Mouse (Mus musculus): ENCODE data around the gene Sh3bp5l. TPM values are rescaled to one million over a fixed set of nuclear protein-coding genes. Genes with fewer than 3 reads are reported as not detected.

Sh3bp5l gene
- polyA plus RNA-seq, 1 experiment, result 19.2 TPM

DNA sequence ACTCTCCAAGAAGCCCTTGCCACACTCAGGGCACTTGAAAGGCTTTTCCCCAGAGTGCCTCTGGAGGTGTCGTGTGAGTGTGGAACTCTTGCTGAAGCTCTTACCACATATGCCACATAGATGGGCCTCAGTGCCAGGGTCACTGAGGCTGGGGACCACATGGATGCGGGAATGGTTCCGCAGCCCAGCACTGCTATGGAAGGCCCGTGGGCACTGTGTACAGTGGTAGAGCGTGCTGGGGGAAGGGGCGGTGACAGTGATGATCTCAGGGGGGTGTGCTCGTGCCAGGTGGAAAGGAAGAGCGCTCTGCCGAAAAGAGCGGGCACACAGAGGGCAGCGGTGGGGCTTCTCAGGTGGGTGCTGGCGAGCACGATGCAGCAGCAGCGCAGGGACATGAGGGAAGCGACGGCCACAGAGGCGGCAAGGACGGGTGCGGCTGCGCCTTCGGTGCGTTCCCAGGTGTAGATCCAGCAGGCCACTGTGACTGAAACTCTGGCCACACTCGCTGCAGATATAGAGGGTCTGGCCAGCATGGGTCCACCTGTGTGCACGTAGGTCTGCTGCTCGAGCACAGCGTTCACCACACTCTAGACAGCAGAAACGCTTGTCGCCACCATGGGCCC lies 13.6 kb upstream of the Sh3bp5l start:
- Histone ChIP-seq H3K27ac (ENCODE audit: insufficient read depth, low read depth, low read length) (no peak overlapping the region), H3K4me3 (ENCODE audit: insufficient read depth, low read length) (no peak overlapping the region), H3K4me1 (ENCODE audit: control insufficient read depth, insufficient read depth, low read length) (peaks cover 8% of the 10 kb centered on the region)
- no peak for TF ChIP-seq POLR2A (IDR thresholded peaks at IDR 0.05; ENCODE audit: borderline replicate concordance, low read depth, low read length)
- no peak for TF ChIP-seq CTCF (IDR thresholded peaks at IDR 0.05; ENCODE audit: low read depth, low read length)

DNA sequence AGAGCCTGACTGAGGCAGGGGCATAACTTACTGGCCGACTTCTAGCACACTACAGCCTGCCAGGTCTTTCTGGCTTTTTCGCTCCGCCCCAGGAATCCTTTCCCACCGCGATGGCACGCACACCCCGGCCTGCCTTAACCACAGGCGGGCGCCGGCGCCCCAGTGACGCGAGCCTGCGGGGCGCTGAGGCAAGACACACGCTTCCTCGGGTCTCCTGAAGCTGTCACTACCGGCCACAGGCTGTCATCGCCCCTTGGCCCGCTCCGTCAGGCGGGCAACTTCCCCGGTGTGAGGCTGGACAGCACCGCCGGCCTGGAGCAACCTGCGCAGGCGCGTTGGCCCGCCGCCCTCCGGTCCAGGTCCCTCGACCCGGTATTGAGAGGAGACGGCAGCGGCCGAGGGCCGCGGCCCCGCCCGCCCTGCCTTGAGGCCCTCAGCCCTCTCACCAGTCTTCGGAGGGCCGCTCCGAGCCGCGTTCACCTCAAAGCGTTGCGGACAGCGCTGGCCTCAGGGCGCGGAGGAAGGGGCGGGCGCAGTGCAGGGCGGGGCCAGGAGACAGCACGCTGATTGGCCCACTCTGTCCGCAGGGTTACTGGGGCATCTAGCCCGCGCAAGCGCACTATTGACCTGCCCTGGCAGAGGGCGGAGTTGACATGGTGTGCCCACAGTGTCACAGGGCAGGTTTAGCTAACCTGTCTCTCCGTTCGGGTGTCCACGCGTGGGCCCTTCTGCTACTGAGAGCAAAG lies 7.5 kb upstream of the Sh3bp5l start:
- Histone ChIP-seq H3K27ac (ENCODE audit: insufficient read depth, low read depth, low read length) (peak overlapping the region; percentile 74), H3K4me1 (ENCODE audit: control insufficient read depth, insufficient read depth, low read length) (peaks cover 19% of the 10 kb centered on the region), H3K4me3 (ENCODE audit: insufficient read depth, low read length) (peak overlapping the region; percentile 74)
- TF ChIP-seq POLR2A (IDR thresholded peaks at IDR 0.05; ENCODE audit: borderline replicate concordance, low read depth, low read length) (no peak), CTCF (IDR thresholded peaks at IDR 0.05; ENCODE audit: low read depth, low read length) (no peak)

DNA sequence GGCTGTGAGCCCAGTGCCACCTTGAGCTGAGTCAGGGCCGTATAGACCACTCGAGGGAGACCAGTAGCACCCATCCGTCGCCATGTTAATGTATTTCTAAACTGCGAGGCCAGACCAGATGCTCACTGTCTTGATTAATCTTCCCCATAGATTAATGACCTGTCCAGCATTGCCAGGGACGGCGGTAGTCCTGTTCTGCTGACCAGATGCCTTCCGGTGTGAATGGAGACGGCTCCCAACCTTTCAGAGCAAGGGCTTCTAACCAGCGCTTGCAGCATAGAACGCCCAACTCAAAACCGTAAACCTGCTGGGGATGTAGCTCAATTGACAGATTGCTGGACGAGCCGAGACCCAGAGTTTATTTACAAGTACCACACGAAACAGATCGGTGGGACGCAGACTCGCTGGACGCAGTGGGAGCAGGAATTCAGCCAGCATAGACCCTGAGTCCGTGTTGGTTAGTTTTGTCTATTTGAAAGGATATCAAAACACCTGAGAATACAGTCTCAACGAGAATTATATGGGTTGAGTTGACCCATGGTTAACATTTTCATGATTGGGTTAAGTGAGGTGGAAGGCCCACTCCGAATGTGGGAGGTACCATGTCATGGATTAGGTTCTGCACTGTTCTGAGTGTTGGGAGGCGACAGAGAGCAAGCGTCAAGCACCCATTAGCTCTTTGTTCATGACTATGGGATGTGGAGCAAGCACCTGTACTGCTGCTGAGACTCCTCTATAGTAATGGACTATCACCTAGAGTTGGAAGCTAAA lies 6.8 kb upstream of the Sh3bp5l start:
- Histone ChIP-seq H3K4me3 (ENCODE audit: insufficient read depth, low read length) (peak overlapping the region; percentile 74), H3K27ac (ENCODE audit: insufficient read depth, low read depth, low read length) (peak overlapping the region; percentile 17; the same call in 1 of the 2 replicates), H3K4me1 (ENCODE audit: control insufficient read depth, insufficient read depth, low read length) (peaks cover 25% of the 10 kb centered on the region)
- TF ChIP-seq POLR2A (IDR thresholded peaks at IDR 0.05; ENCODE audit: borderline replicate concordance, low read depth, low read length) (no peak), CTCF (IDR thresholded peaks at IDR 0.05; ENCODE audit: low read depth, low read length) (no peak)

DNA sequence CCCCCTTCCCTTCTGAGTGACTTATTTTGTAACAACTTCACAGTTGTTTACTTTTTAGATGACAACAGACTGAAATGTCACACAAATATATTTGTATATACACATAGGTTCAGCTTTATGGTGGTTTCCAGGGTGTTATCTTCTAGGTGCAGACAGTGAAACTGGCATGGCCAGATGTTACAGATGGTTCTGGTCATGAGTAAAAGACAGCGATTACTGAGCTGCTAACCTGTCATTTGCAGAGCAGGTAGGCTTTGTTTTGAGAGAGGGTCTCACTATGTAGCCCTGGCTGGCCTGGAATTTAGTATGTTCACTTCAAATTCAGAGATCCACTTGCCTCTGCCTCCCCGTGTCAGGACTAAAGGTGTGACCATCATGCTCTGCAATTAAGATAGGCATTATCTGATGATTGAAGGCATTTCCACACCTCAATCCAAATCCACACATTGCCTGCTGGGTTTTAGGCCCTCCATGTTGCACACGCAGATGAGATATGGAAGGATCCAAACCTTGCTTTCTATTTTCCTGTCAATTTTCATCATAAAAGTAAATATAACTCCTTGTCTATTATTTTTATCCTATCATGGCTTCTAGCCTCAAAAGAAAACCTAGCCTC lies 5.8 kb upstream of the Sh3bp5l start:
- TF ChIP-seq POLR2A (IDR thresholded peaks at IDR 0.05; ENCODE audit: borderline replicate concordance, low read depth, low read length), result no peak
- TF ChIP-seq CTCF (IDR thresholded peaks at IDR 0.05; ENCODE audit: low read depth, low read length), result no peak
- H3K4me1 ChIP-seq (ENCODE audit: control insufficient read depth, insufficient read depth, low read length), result peaks cover 28% of the 10 kb centered on the region

DNA sequence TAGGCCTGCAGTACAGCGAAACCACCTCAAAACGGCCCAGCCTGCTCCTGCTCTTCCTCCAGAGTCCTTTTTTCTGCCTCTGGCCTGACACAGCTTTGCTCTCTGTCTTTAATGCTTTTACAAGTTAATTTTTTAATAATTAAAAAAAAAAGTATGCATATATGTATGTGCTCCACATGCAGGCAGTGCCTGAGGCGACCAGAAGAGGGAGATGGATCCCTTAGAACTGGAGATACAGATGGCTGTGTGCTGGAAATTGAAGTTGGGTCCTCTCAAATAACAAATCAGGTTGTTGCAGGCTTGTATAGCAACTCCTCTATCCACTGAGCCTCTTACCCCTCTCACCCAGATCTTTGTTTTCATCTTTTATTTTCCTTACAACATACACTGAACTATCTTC lies 3.7 kb upstream of the Sh3bp5l start:
- no peak overlapping the region for H3K27ac ChIP-seq (ENCODE audit: insufficient read depth, low read depth, low read length)
- TF ChIP-seq CTCF (IDR thresholded peaks at IDR 0.05; ENCODE audit: low read depth, low read length) (no peak), POLR2A (IDR thresholded peaks at IDR 0.05; ENCODE audit: borderline replicate concordance, low read depth, low read length) (no peak)
- peaks cover 26% of the 10 kb centered on the region for H3K4me1 ChIP-seq (ENCODE audit: control insufficient read depth, insufficient read depth, low read length)
- H3K4me3 ChIP-seq (ENCODE audit: insufficient read depth, low read length), result no peak overlapping the region

More for the DNA sequence above, 5.8 kb upstream of the Sh3bp5l start:
- H3K27ac ChIP-seq (ENCODE audit: insufficient read depth, low read depth, low read length), result no peak overlapping the region
- H3K4me3 ChIP-seq (ENCODE audit: insufficient read depth, low read length), result no peak overlapping the region

DNA sequence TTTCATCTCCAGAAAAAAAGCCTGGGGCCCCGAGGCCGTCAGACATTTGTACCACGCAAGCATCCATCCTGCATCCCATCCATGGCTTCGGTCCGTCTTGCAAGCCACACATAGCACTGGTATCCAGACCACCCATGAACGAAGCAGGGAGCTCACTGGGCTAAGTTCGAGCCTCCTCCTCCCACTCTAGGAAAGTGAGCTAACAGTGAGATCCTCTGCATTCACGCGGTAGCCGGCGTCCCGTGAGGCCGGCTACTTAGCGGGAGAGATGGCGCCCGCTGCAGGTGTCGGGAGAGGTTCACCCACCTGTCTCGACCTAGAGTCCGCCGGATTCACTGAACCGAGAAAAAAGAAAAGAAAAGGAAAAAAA lies 633 bp upstream of the Sh3bp5l start:
- TF ChIP-seq CTCF (IDR thresholded peaks at IDR 0.05; ENCODE audit: low read depth, low read length) (no peak), POLR2A (IDR thresholded peaks at IDR 0.05; ENCODE audit: borderline replicate concordance, low read depth, low read length) (no peak)
- Histone ChIP-seq H3K4me3 (ENCODE audit: insufficient read depth, low read length) (peak overlapping the region; percentile 91), H3K4me1 (ENCODE audit: control insufficient read depth, insufficient read depth, low read length) (peaks cover 22% of the 10 kb centered on the region), H3K27ac (ENCODE audit: insufficient read depth, low read depth, low read length) (peak overlapping the region; percentile 52; the same call in 1 of the 2 replicates)

DNA sequence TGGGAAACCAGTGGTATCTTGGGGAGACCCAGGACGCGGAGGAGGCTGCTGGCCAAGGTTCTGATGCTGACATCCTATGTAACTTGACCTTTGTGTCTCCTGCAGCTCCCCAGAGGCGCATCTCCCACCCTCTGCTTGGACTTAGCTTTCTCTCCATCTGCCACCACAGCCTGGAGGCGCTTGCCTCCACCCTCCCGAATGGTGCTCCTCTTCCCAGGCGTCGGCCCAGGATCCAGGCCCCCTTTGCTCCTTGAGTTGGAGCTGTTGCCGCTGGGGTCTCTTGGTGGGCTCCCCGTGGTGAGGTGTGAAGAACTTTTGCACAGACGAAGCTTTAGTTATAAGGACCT lies 598 bp downstream of the Sh3bp5l start:
- peak overlapping the region; percentile 69 for H3K27ac ChIP-seq (ENCODE audit: insufficient read depth, low read depth, low read length)
- H3K4me3 ChIP-seq (ENCODE audit: insufficient read depth, low read length), result peak overlapping the region; percentile 91
- TF ChIP-seq POLR2A (IDR thresholded peaks at IDR 0.05; ENCODE audit: borderline replicate concordance, low read depth, low read length) (no peak), CTCF (IDR thresholded peaks at IDR 0.05; ENCODE audit: low read depth, low read length) (no peak)
- H3K4me1 ChIP-seq (ENCODE audit: control insufficient read depth, insufficient read depth, low read length), result peaks cover 22% of the 10 kb centered on the region

DNA sequence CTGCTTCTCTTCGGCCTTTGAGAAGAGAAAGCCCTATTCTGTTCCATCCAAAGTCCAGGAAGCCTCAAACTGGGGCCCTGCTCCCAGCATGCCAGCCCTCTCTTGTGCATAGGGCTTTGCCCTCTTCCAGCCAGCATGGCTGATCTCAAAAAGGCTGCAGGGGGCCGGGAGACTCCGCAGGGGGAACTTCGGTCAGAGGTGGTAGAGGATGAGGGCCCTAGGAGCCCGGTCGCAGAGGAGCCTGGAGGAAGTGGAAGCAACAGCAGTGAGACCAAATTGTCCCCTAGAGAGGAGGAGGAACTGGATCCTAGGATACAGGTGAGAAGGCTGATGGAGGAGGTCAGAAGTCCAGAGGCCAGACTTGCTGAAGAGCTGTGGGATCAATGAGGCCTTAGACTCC lies 1.0 kb downstream of the Sh3bp5l start:
- Histone ChIP-seq H3K4me3 (ENCODE audit: insufficient read depth, low read length) (peak overlapping the region; percentile 91), H3K4me1 (ENCODE audit: control insufficient read depth, insufficient read depth, low read length) (peaks cover 24% of the 10 kb centered on the region), H3K27ac (ENCODE audit: insufficient read depth, low read depth, low read length) (no peak overlapping the region)
- no peak for TF ChIP-seq POLR2A (IDR thresholded peaks at IDR 0.05; ENCODE audit: borderline replicate concordance, low read depth, low read length)
- TF ChIP-seq CTCF (IDR thresholded peaks at IDR 0.05; ENCODE audit: low read depth, low read length), result no peak

DNA sequence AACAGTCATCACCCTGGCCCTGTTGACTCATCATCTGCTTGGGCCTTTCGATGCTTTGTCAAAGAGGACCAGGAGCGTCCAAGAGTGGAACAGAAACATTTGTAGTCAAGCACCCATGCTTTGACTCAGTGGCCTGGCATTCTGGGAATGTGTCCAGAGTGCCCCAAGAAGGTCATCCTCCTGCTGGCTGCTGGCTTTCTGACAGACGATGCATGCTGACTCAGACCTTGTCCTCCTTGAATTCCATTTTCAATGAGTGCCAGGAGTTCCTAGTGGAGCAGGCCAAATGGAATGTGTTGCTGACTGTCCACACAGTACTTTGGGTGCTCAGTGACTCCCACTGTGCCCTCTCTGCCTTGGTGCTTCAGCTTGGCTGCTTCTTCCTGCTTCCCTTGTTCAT lies 4.2 kb downstream of the Sh3bp5l start:
- peaks cover 16% of the 10 kb centered on the region for H3K4me1 ChIP-seq (ENCODE audit: control insufficient read depth, insufficient read depth, low read length)
- no peak overlapping the region for H3K4me3 ChIP-seq (ENCODE audit: insufficient read depth, low read length)
- TF ChIP-seq CTCF (IDR thresholded peaks at IDR 0.05; ENCODE audit: low read depth, low read length), result no peak
- TF ChIP-seq POLR2A (IDR thresholded peaks at IDR 0.05; ENCODE audit: borderline replicate concordance, low read depth, low read length), result no peak
- H3K27ac ChIP-seq (ENCODE audit: insufficient read depth, low read depth, low read length), result no peak overlapping the region

Data from bone marrow macrophage, adult 2 months (primary cell).